Mouse (Mus musculus): ENCODE data around the gene Pdzd2.
A peak's percentile ranks its signal among the peaks of the same experiment; 100 is the strongest.

Pdzd2 gene

GRCm38 (mm10) chr15:12430670-12431069 is 309.1 kb downstream of the Pdzd2 start:
- DNase-seq (ENCODE audit: low read depth), result no peak

GRCm38 (mm10) chr15:12429572-12430431 is 309.9 kb downstream of the Pdzd2 start:
- DNase-seq (ENCODE audit: low read depth), result no peak

- DNase-seq (ENCODE audit: low read depth), result no peak
Observed at GRCm38 (mm10) chr15:12427818-12428217, 311.9 kb downstream of the Pdzd2 start.

- DNase-seq (ENCODE audit: low read depth), result no peak
Observed at GRCm38 (mm10) chr15:12426342-12426741, 313.4 kb downstream of the Pdzd2 start.

- DNase-seq (ENCODE audit: low read depth), result no peak
Observed at GRCm38 (mm10) chr15:12425049-12425627, 314.6 kb downstream of the Pdzd2 start.

- peak; percentile 59 for DNase-seq (ENCODE audit: low read depth)
Observed at GRCm38 (mm10) chr15:12424187-12424586, 315.5 kb downstream of the Pdzd2 start.

- no peak for DNase-seq (ENCODE audit: low read depth)
Observed at GRCm38 (mm10) chr15:12420915-12421314, 318.8 kb downstream of the Pdzd2 start.

GRCm38 (mm10) chr15:12420376-12420775 is 319.3 kb downstream of the Pdzd2 start:
- no peak for DNase-seq (ENCODE audit: low read depth)

- no peak for DNase-seq (ENCODE audit: low read depth)
Observed at GRCm38 (mm10) chr15:12419446-12419845, 320.3 kb downstream of the Pdzd2 start.

- DNase-seq (ENCODE audit: low read depth), result no peak
Observed at GRCm38 (mm10) chr15:12415536-12416200, 324.1 kb downstream of the Pdzd2 start.

GRCm38 (mm10) chr15:12414696-12415095 is 325.0 kb downstream of the Pdzd2 start:
- no peak for DNase-seq (ENCODE audit: low read depth)

- DNase-seq (ENCODE audit: low read depth), result no peak
Observed at GRCm38 (mm10) chr15:12408205-12408604, 331.5 kb downstream of the Pdzd2 start.

- no peak for DNase-seq (ENCODE audit: low read depth)
Observed at GRCm38 (mm10) chr15:12405592-12405991, 334.1 kb downstream of the Pdzd2 start.

GRCm38 (mm10) chr15:12397032-12397431 is 342.7 kb downstream of the Pdzd2 start:
- no peak for DNase-seq (ENCODE audit: low read depth)

GRCm38 (mm10) chr15:12394758-12395157 is 345.0 kb downstream of the Pdzd2 start:
- DNase-seq (ENCODE audit: low read depth), result no peak

- DNase-seq (ENCODE audit: low read depth), result no peak
Observed at GRCm38 (mm10) chr15:12388726-12389489, 350.8 kb downstream of the Pdzd2 start.

- no peak for DNase-seq (ENCODE audit: low read depth)
Observed at GRCm38 (mm10) chr15:12384679-12385078, 355.0 kb downstream of the Pdzd2 start.

- peak; percentile 92 for DNase-seq (ENCODE audit: low read depth)
Observed at GRCm38 (mm10) chr15:12380548-12380947, 359.2 kb downstream of the Pdzd2 start.

GRCm38 (mm10) chr15:12380057-12380456 is 359.7 kb downstream of the Pdzd2 start:
- DNase-seq (ENCODE audit: low read depth), result no peak

GRCm38 (mm10) chr15:12377800-12378199 is 361.9 kb downstream of the Pdzd2 start:
- no peak for DNase-seq (ENCODE audit: low read depth)

GRCm38 (mm10) chr15:12376491-12377069 is 363.1 kb downstream of the Pdzd2 start:
- peak; percentile 36 for DNase-seq (ENCODE audit: low read depth)
